Mouse (Mus musculus) midbrain, embryonic 16.5 days (tissue): ENCODE data around the gene Prss30. TPM values are rescaled to one million over a fixed set of nuclear protein-coding genes. Genes with fewer than 3 reads are reported as not detected.
A peak's percentile ranks its signal among the peaks of the same experiment; 100 is the strongest.

Experiments used
- ATAC-seq: fragments of 200-750 bp; cut with Nextera tagmentation; 2 replicates; pipeline ENCODE4 v1.8.0; 2017; ENCODE audit warnings: moderate TSS enrichment
- H3K27ac ChIP-seq: fragments of 300-500 bp; sonication (generic); 2 replicates; pipeline ENCODE4 v1.5.1; 2014; ENCODE audit warnings: mild to moderate bottlenecking, low read length, mixed read lengths
- H3K27me3 ChIP-seq: fragments of 300-500 bp; sonication (generic); 2 replicates; pipeline ENCODE4 v1.6.1; 2014; ENCODE audit warnings: low read depth, low read length, mixed read lengths; ENCODE audit not compliant: control insufficient read depth, insufficient read depth
- H3K36me3 ChIP-seq: fragments of 300-500 bp; sonication (generic); 2 replicates; pipeline ENCODE4 v1.6.1; 2014; ENCODE audit warnings: mild to moderate bottlenecking, low read length, moderate library complexity, mixed read lengths; ENCODE audit not compliant: control insufficient read depth, insufficient read depth
- H3K4me1 ChIP-seq: fragments of 300-500 bp; sonication (generic); 2 replicates; pipeline ENCODE4 v1.6.1; 2014; ENCODE audit warnings: mild to moderate bottlenecking, low read length, mixed read lengths; ENCODE audit not compliant: control insufficient read depth, insufficient read depth
- H3K4me2 ChIP-seq: fragments of 300-500 bp; sonication (generic); 2 replicates; pipeline ENCODE4 v1.6.1; 2014; ENCODE audit warnings: mild to moderate bottlenecking, low read length, mixed read lengths
- H3K4me3 ChIP-seq: fragments of 300-500 bp; sonication (generic); 2 replicates; pipeline ENCODE4 v1.5.1; 2014; ENCODE audit warnings: low read depth, mild to moderate bottlenecking, low read length, moderate library complexity, mixed read lengths
- H3K9ac ChIP-seq: fragments of 300-500 bp; sonication (generic); 2 replicates; pipeline ENCODE4 v1.6.1; 2014; ENCODE audit warnings: low read depth, low read length, mixed read lengths
- H3K9me3 ChIP-seq: fragments of 300-500 bp; sonication (generic); replicated peaks from 2 replicates; pipeline ENCODE4 v1.6.1; 2014; ENCODE audit warnings: mild to moderate bottlenecking, low read length, mixed read lengths; ENCODE audit not compliant: control insufficient read depth, poor library complexity, severe bottlenecking
- WGBS: fragments of 180-500 bp; shearing (Covaris S2); extraction: QIAGEN DNeasy Blood & Tissue Kit; methylation state at CpG from one replicate; pipeline ENCODE4 v1.1.7; 2014; 5-methylcytosine and 5-hydroxymethylcytosine counted together
- polyA plus RNA-seq: library from polyadenylated mRNA; unstranded; fragments of >200 nt; fragmentation: Nextera tagmentation; extraction: Ambion mirVana; gene quantifications from 2 replicates; pipeline ENCODE4 v1.2.1, GENCODE M21; 2015

Prss30 gene
- polyA plus RNA-seq, 1 experiment from 2014 or later = 0.24 TPM

- no peaks in the 10 kb centered on the region for H3K36me3 ChIP-seq
- H3K4me2 ChIP-seq = peak overlapping the region; percentile 74
- H3K9me3 ChIP-seq = no peaks in the 10 kb centered on the region
- ATAC-seq = peak; percentile 86
- 10% methylated on average over 31 of the region's 31 CpGs for WGBS
- H3K4me1 ChIP-seq = peaks cover 6% of the 10 kb centered on the region; the same call in 1 of the 2 replicates
- H3K27me3 ChIP-seq = no peaks in the 10 kb centered on the region
- peak overlapping the region; percentile 33 for H3K4me3 ChIP-seq
- H3K9ac ChIP-seq = peak overlapping the region; percentile 80
- H3K27ac ChIP-seq = peak overlapping the region; percentile 59
Measured at GRCm38 (mm10) chr17:23993559-23994428, 13.4 kb upstream of the Prss30 start.

GRCm38 (mm10) chr17:23992789-23993553 is 12.6 kb upstream of the Prss30 start:
- Histone ChIP-seq H3K27ac (peak overlapping the region; percentile 23; the same call in 1 of the 2 replicates), H3K4me2 (peak overlapping the region; percentile 74), H3K4me3 (peak overlapping the region; percentile 33), H3K27me3 (no peaks in the 10 kb centered on the region), H3K4me1 (peaks cover 6% of the 10 kb centered on the region; the same call in 1 of the 2 replicates), H3K36me3 (no peaks in the 10 kb centered on the region), H3K9me3 (no peaks in the 10 kb centered on the region), H3K9ac (peak overlapping the region; percentile 80; the same call in 1 of the 2 replicates)
- 71% methylated on average over 9 of the region's 9 CpGs for WGBS
- ATAC-seq = peak; percentile 79

GRCm38 (mm10) chr17:23989802-23990201 is 9.4 kb upstream of the Prss30 start:
- no peak for ATAC-seq
- Histone ChIP-seq H3K9ac (no peak overlapping the region), H3K36me3 (no peaks in the 10 kb centered on the region), H3K27me3 (no peaks in the 10 kb centered on the region), H3K27ac (no peak overlapping the region), H3K4me2 (no peak overlapping the region), H3K4me3 (no peak overlapping the region), H3K4me1 (peaks cover 6% of the 10 kb centered on the region; the same call in 1 of the 2 replicates), H3K9me3 (no peaks in the 10 kb centered on the region)
- 40% methylated on average over 2 of the region's 2 CpGs for WGBS

GRCm38 (mm10) chr17:23984989-23985388 is 4.6 kb upstream of the Prss30 start:
- H3K4me3 ChIP-seq = no peak overlapping the region
- no peaks in the 10 kb centered on the region for H3K4me1 ChIP-seq
- no peak for ATAC-seq
- H3K9ac ChIP-seq = no peak overlapping the region
- WGBS = 78% methylated on average over 1 of the region's 1 CpGs
- no peaks in the 10 kb centered on the region for H3K36me3 ChIP-seq
- no peaks in the 10 kb centered on the region for H3K9me3 ChIP-seq
- H3K27ac ChIP-seq = no peak overlapping the region
- H3K4me2 ChIP-seq = no peak overlapping the region
- H3K27me3 ChIP-seq = no peaks in the 10 kb centered on the region

GRCm38 (mm10) chr17:23982912-23983311 is 2.5 kb upstream of the Prss30 start:
- Histone ChIP-seq H3K9me3 (no peaks in the 10 kb centered on the region), H3K4me3 (no peak overlapping the region), H3K27ac (no peak overlapping the region), H3K27me3 (no peaks in the 10 kb centered on the region), H3K36me3 (no peaks in the 10 kb centered on the region), H3K9ac (no peak overlapping the region), H3K4me1 (no peaks in the 10 kb centered on the region), H3K4me2 (no peak overlapping the region)
- 65% methylated on average over 4 of the region's 4 CpGs for WGBS
- no peak for ATAC-seq

- Histone ChIP-seq H3K9me3 (no peaks in the 10 kb centered on the region), H3K36me3 (no peaks in the 10 kb centered on the region), H3K4me2 (no peak overlapping the region), H3K27ac (no peak overlapping the region), H3K4me3 (no peak overlapping the region), H3K27me3 (no peaks in the 10 kb centered on the region), H3K4me1 (no peaks in the 10 kb centered on the region), H3K9ac (no peak overlapping the region)
- 71% methylated on average over 3 of the region's 3 CpGs for WGBS
- no peak for ATAC-seq
Measured at GRCm38 (mm10) chr17:23979471-23979870, 895 bp downstream of the Prss30 start.

GRCm38 (mm10) chr17:23976665-23977064 is 3.7 kb downstream of the Prss30 start:
- no peak overlapping the region for H3K4me3 ChIP-seq
- no peaks in the 10 kb centered on the region for H3K36me3 ChIP-seq
- H3K9me3 ChIP-seq = no peaks in the 10 kb centered on the region
- no peaks in the 10 kb centered on the region for H3K4me1 ChIP-seq
- no peak overlapping the region for H3K27ac ChIP-seq
- no peaks in the 10 kb centered on the region for H3K27me3 ChIP-seq
- ATAC-seq = no peak
- no peak overlapping the region for H3K4me2 ChIP-seq
- WGBS = 75% methylated on average over 4 of the region's 4 CpGs
- H3K9ac ChIP-seq = no peak overlapping the region

GRCm38 (mm10) chr17:23971315-23971714 is 9.1 kb downstream of the Prss30 start:
- WGBS = 72% methylated on average over 9 of the region's 9 CpGs
- H3K9ac ChIP-seq = 0 out of 2 replicates have a peak overlapping the region, but pooled peaks have one; percentile 3
- no peaks in the 10 kb centered on the region for H3K36me3 ChIP-seq
- H3K27me3 ChIP-seq = no peaks in the 10 kb centered on the region
- no peak overlapping the region for H3K27ac ChIP-seq
- H3K4me1 ChIP-seq = no peaks in the 10 kb centered on the region
- no peak for ATAC-seq
- H3K9me3 ChIP-seq = no peaks in the 10 kb centered on the region
- no peak overlapping the region for H3K4me3 ChIP-seq
- no peak overlapping the region for H3K4me2 ChIP-seq

GRCm38 (mm10) chr17:23969231-23969630 is 11.1 kb downstream of the Prss30 start:
- H3K36me3 ChIP-seq = no peaks in the 10 kb centered on the region
- no peaks in the 10 kb centered on the region for H3K9me3 ChIP-seq
- no peak overlapping the region for H3K27ac ChIP-seq
- no peaks in the 10 kb centered on the region for H3K4me1 ChIP-seq
- H3K4me2 ChIP-seq = no peak overlapping the region
- no peak overlapping the region for H3K9ac ChIP-seq
- WGBS = 0% methylated on average over 1 of the region's 1 CpGs
- H3K4me3 ChIP-seq = no peak overlapping the region
- no peak for ATAC-seq
- no peaks in the 10 kb centered on the region for H3K27me3 ChIP-seq
